Mouse (Mus musculus) hindbrain, postnatal 0 days (tissue): ENCODE measurements around the gene Fam71e1. TPM values are rescaled to one million over a fixed set of nuclear protein-coding genes. Genes with fewer than 3 reads are reported as not detected.

Source experiments
- ATAC-seq: fragments of 200-750 bp; cut with Nextera tagmentation; 2 replicates; pipeline ENCODE4 v1.8.0; 2017; ENCODE audit warnings: mild to moderate bottlenecking, moderate TSS enrichment, moderate library complexity
- DNase-seq: peaks from one replicate; pipeline ENCODE4 v3.0.0-alpha.2; 2015; ENCODE audit warnings: low spot score
- H3K27ac ChIP-seq: fragments of 300-500 bp; sonication (generic); 2 replicates; pipeline ENCODE4 v1.5.1; 2014; ENCODE audit warnings: mild to moderate bottlenecking
- H3K27me3 ChIP-seq: fragments of 300-500 bp; sonication (generic); 2 replicates; pipeline ENCODE4 v1.6.1; 2014; ENCODE audit warnings: low read length, mixed read lengths; ENCODE audit not compliant: insufficient read depth
- H3K36me3 ChIP-seq: fragments of 300-500 bp; sonication (generic); 2 replicates; pipeline ENCODE4 v1.6.1; 2014; ENCODE audit warnings: low read length, mixed read lengths; ENCODE audit not compliant: insufficient read depth
- H3K4me1 ChIP-seq: fragments of 300-500 bp; sonication (generic); 2 replicates; pipeline ENCODE4 v1.6.1; 2014; ENCODE audit warnings: antibody characterized with exemption, low read length, mixed read lengths; ENCODE audit not compliant: insufficient read depth
- H3K4me2 ChIP-seq: fragments of 300-500 bp; sonication (generic); 2 replicates; pipeline ENCODE4 v1.6.1; 2014; ENCODE audit warnings: low read depth, mild to moderate bottlenecking, low read length, moderate library complexity, mixed read lengths
- H3K4me3 ChIP-seq: fragments of 300-500 bp; sonication (generic); 2 replicates; pipeline ENCODE4 v1.5.1; 2014; ENCODE audit warnings: low read length
- H3K9ac ChIP-seq: fragments of 300-500 bp; sonication (generic); replicated peaks from 2 replicates; pipeline ENCODE4 v1.6.1; 2014; ENCODE audit warnings: mild to moderate bottlenecking, low read length, moderate library complexity, mixed read lengths
- H3K9me3 ChIP-seq: fragments of 300-500 bp; sonication (generic); 2 replicates; pipeline ENCODE4 v1.6.1; 2016; ENCODE audit warnings: low read length, mixed read lengths
- CTCF ChIP-seq: IDR thresholded peaks from 2 replicates; pipeline ENCODE4 v1.5.1; 2016; ENCODE audit warnings: antibody characterized with exemption, control low read depth, low read depth
- WGBS: fragments of 180-500 bp; shearing (Covaris S2); extraction: QIAGEN DNeasy Blood & Tissue Kit; methylation state at CpG from one replicate; pipeline ENCODE4 v1.1.7; 2014; 5-methylcytosine and 5-hydroxymethylcytosine counted together
- polyA plus RNA-seq: library from polyadenylated mRNA; unstranded; fragments of >200 nt; fragmentation: Nextera tagmentation; extraction: Ambion mirVana; gene quantifications from 2 replicates; pipeline ENCODE4 v1.2.1, GENCODE M21; 2015
- total RNA-seq: library from RNA; depleted of rRNA; stranded (reverse); fragments of >200 nt; gene quantifications from 2 replicates; pipeline ENCODE4 v1.2.3, GENCODE M21; 2014; rRNA removed

Gene Fam71e1
- total RNA-seq (19.7 and 19.8 TPM in 2 replicates), polyA plus RNA-seq (26.7 and 31.9 TPM in 2 replicates)

- peak; percentile 95 for ATAC-seq
- peak; percentile 99 for DNase-seq
These were observed at the start of gene Fam71e1, which contains the start of gene Emc10 for GRCm38 (mm10) chr7:44495992-44496770. Fam71e1 (plus strand) TSS chr7:44496581. Emc10 (minus strand) TSS chr7:44496529.

DNA sequence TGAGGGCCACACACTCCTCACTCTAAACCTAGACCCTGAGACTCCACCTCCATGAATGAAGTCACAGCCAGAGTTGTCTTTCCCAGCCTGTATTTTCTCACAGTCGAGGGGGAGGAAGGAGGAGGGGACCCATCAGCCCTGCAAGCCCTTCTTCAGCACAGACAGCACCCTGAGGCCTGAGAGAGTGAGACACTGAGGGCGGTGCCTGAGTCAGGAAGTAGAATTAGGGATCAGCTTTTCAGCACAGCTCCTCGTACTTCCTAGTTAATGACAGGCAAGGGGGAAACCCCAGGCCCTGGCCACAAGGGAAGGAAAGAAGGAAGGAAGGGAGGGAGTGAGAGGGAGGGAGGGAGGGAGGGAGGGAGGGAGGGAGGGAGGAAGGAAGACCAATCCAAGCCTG lies 43.1 kb upstream of the Fam71e1 start:
- Histone ChIP-seq H3K9me3 (no peaks in the 10 kb centered on the region), H3K27ac (0 out of 2 replicates have a peak overlapping the region, but pooled peaks have one; percentile 20), H3K4me1 (0 out of 2 replicates have a peak, but pooled peaks cover 4% of the 10 kb centered on the region), H3K36me3 (peaks cover 20% of the 10 kb centered on the region), H3K27me3 (no peaks in the 10 kb centered on the region), H3K4me3 (no peak overlapping the region), H3K9ac (0 out of 2 replicates have a peak overlapping the region, but pooled peaks have one; percentile 5), H3K4me2 (no peak overlapping the region)
- DNase-seq (no peak), ATAC-seq (peak; percentile 8; the same call in 1 of the 2 replicates)
- TF ChIP-seq CTCF, result no peak
- WGBS, result 30% methylated on average over 3 of the region's 3 CpGs

More at GRCm38 (mm10) chr7:44495992-44496770, at the start of gene Fam71e1, which contains the start of gene Emc10:
- Histone ChIP-seq H3K9ac (peak within 1 kb of the TSS; percentile 89), H3K27ac (peak within 1 kb of the TSS; percentile 98), H3K36me3 (peaks cover 19% of the 10 kb centered on the region), H3K9me3 (no peaks in the 10 kb centered on the region), H3K27me3 (no peaks in the 10 kb centered on the region), H3K4me1 (peaks cover 12% of the 10 kb centered on the region), H3K4me3 (peak within 1 kb of the TSS; percentile 85), H3K4me2 (peak within 1 kb of the TSS; percentile 96)
- TF ChIP-seq CTCF, result no peak
- WGBS, result under 1% methylated on average over 53 of the region's 58 CpGs

GRCm38 (mm10) chr7:44456302-44456701 lies 40.1 kb upstream of the Fam71e1 start:
- no peaks in the 10 kb centered on the region for H3K27me3 ChIP-seq
- no peaks in the 10 kb centered on the region for H3K9me3 ChIP-seq
- H3K4me1 ChIP-seq, result 0 out of 2 replicates have a peak, but pooled peaks cover 4% of the 10 kb centered on the region
- no peak overlapping the region for H3K4me2 ChIP-seq
- TF ChIP-seq CTCF, result no peak
- peaks cover 23% of the 10 kb centered on the region for H3K36me3 ChIP-seq
- H3K4me3 ChIP-seq, result no peak overlapping the region
- no peak overlapping the region for H3K27ac ChIP-seq
- ATAC-seq (no peak), DNase-seq (peak; percentile 0)
- WGBS, result 92% methylated on average over 1 of the region's 1 CpGs
- no peak overlapping the region for H3K9ac ChIP-seq

DNA sequence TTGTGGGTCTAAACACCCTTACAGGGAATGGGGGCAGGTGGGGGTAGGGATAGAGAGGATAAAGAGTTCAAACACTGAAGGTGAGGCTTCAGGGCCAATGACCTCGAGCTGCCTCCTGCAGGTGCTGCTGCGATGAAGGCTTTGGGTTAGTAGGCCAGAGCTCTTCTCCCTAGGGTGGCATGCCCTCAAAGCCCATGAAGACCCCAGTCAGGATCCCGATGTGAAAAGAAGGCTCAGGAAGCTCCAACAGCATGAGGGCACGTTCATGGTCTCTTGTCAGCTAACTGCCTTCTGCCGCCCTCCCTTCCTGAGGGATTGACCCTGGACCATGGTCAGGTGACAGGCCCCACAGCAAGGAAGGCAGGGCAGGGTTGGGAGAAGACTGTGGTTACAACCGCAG lies 36.3 kb upstream of the Fam71e1 start:
- Histone ChIP-seq H3K4me3 (no peak overlapping the region), H3K4me1 (peaks cover 5% of the 10 kb centered on the region; the same call in 1 of the 2 replicates), H3K27ac (no peak overlapping the region), H3K9me3 (no peaks in the 10 kb centered on the region), H3K9ac (no peak overlapping the region), H3K27me3 (no peaks in the 10 kb centered on the region), H3K4me2 (no peak overlapping the region), H3K36me3 (peaks cover 48% of the 10 kb centered on the region)
- WGBS, result 68% methylated on average over 6 of the region's 6 CpGs
- TF ChIP-seq CTCF, result no peak
- no peak for DNase-seq
- ATAC-seq, result no peak

GRCm38 (mm10) chr7:44460767-44461502 lies 35.4 kb upstream of the Fam71e1 start:
- no peak overlapping the region for H3K9ac ChIP-seq
- no peak overlapping the region for H3K4me2 ChIP-seq
- no peak overlapping the region for H3K4me3 ChIP-seq
- peak; percentile 1 for DNase-seq
- H3K9me3 ChIP-seq, result no peaks in the 10 kb centered on the region
- H3K4me1 ChIP-seq, result peaks cover 11% of the 10 kb centered on the region; the same call in 1 of the 2 replicates
- TF ChIP-seq CTCF, result no peak
- 84% methylated on average over 31 of the region's 31 CpGs for WGBS
- peaks cover 48% of the 10 kb centered on the region for H3K36me3 ChIP-seq
- no peak for ATAC-seq
- H3K27me3 ChIP-seq, result no peaks in the 10 kb centered on the region
- H3K27ac ChIP-seq, result no peak overlapping the region

- WGBS, result 71% methylated on average over 57 of the region's 57 CpGs
- H3K4me2 ChIP-seq, result no peak overlapping the region
- H3K9ac ChIP-seq, result no peak overlapping the region
- TF ChIP-seq CTCF, result no peak
- ATAC-seq, result no peak
- no peaks in the 10 kb centered on the region for H3K9me3 ChIP-seq
- no peaks in the 10 kb centered on the region for H3K27me3 ChIP-seq
- DNase-seq, result peak; percentile 7
- no peak overlapping the region for H3K4me3 ChIP-seq
- peaks cover 48% of the 10 kb centered on the region for H3K36me3 ChIP-seq
- H3K4me1 ChIP-seq, result peaks cover 11% of the 10 kb centered on the region; the same call in 1 of the 2 replicates
- H3K27ac ChIP-seq, result 0 out of 2 replicates have a peak overlapping the region, but pooled peaks have one; percentile 36
These were observed 34.7 kb upstream of the Fam71e1 start for GRCm38 (mm10) chr7:44461503-44462217.
